Mouse (Mus musculus) T-helper 1 cell (primary cell): ENCODE results near the gene Hps4.
"Not testable (repeated sequence)": the region's sequence is repeated elsewhere in the genome, so short reads cannot be mapped to it uniquely, and the experiment has no call there.

ENCODE experiments used
- in situ Hi-C: fragments of 300-600 bp; cut with MboI, MseI; formaldehyde crosslinking; loops from one replicate; pipeline ENCODE4 v1.15.1; 2025; ENCODE audit warnings: high pct_unique_total_duplicates

Gene Hps4

DNA sequence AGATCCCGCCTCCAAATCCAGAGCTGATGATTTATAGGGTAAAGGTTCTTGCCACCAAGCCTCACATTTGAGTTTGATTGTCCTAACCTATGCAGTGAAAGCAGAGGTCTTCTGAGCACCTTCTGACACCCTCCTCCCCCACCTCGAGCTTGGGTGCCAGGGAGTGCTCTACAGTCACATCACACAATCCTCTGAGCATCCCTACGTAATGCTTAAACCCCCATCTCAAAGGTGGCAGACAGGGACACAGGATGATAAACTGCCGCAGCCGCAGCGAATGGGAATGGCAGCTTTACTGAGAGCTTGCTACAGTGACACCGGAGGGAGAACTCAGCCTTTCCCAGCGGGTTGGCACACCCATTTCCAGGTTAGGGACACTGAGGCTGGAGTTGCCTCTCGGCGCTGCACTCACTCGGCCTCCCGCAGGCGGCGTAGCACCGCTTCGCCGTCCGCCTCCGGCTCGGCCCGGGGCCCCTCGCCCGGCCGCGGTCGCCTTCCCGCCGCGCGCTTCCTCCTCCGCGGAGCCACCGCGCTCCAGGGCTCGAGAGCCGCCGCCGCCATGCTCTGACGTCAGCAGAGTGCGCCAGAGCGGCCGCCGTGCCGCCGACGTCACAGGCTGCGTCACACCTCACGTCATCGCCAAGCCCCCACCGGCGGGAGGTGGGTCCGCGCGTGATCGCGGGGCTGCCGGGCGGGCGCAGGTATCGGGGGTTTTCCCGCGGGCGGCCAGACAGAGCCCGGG, at the start of gene Hps4, which contains the start of gene Srrd:
Gene Hps4, plus strand, starts transcription at position 621 of the 742 bp plus-strand sequence.
Gene Srrd, minus strand, starts transcription at position 578 of the 742 bp plus-strand sequence.
- in situ Hi-C loops = loop anchor here (5.0 kb wide), 1 partner anchor 65 kb away; the partner anchor contains the start of gene Tpst2

DNA sequence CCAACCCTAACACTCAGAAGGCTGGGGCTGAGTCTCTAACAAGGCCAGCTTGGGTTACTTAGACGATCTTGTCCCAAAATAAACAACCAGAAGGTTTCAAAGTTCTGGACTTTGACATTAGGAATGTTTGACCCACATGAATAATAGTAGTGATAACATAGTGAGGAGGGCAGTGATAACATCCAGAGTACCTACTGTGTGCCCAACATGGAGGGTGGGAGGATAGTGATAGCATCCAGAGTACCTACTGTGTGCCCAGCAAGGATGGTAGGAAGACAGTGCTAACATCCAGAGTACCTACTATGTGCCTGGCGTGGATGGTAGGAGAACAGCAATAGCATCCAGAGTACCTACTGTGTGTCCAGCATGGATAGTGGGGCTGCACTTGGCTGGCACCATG, 49.1 kb upstream of the Hps4 start:
- in situ Hi-C loops = no loop called here

DNA sequence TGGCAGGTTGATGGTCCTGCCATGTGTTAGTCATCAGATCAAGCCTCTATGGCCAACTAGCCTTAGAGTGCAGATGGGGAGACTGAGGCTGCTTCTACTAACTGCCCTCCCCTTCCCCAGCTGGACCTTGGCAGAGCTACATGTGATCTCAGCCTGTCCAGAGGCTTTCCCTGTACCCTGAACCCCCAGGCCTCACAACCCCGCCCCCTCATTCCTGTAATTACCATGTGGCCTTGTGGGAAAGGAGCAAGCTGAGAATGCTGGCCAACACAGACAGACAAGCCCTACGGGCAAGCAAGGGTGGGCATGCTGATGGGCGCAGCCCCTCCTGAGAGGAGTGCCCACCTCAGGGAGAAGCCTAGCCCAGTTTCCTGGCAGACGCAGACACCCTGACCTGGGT, 48.2 kb upstream of the Hps4 start:
- in situ Hi-C loops = no loop called here

DNA sequence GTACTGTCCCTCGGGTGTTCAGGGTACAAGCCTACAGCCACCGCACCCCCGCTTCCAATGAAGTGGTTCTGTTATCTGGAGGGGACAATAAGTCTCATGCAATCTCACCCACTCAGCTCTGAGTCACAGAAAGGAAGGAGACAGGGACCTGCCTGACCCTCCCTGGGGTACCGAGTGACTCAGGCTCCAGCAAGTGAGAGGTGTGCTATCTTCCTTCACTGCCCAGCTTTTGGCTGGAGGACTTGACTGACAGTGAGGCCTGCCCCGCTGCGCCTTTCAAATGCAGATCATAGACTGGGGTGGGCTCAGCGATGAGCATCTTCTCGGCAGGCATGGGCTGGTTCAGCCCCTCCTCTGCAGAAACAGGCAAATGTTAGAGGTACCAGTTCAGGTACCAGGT, 47.7 kb upstream of the Hps4 start:
- in situ Hi-C loops = no loop called here

DNA sequence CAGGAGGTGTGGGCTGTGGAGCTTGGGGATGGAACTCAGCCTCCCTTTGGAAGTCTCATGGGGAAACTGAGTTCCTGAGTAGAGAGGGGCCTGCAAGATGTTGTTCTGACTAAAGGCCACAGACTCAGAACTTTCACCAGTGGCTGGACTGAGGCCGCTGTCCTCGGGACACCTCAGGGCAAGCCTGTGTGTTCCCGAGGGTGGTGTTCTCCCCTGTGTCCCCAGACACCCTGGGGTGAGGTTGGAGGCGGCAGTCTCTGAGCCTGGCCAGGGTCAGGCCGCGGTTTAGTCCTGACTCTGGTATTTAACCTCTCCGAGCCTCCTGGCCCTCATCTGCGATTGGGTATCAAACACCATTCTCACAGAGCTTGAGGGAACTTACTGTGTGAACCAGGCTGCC, 47.3 kb upstream of the Hps4 start:
- in situ Hi-C loops = no loop called here

DNA sequence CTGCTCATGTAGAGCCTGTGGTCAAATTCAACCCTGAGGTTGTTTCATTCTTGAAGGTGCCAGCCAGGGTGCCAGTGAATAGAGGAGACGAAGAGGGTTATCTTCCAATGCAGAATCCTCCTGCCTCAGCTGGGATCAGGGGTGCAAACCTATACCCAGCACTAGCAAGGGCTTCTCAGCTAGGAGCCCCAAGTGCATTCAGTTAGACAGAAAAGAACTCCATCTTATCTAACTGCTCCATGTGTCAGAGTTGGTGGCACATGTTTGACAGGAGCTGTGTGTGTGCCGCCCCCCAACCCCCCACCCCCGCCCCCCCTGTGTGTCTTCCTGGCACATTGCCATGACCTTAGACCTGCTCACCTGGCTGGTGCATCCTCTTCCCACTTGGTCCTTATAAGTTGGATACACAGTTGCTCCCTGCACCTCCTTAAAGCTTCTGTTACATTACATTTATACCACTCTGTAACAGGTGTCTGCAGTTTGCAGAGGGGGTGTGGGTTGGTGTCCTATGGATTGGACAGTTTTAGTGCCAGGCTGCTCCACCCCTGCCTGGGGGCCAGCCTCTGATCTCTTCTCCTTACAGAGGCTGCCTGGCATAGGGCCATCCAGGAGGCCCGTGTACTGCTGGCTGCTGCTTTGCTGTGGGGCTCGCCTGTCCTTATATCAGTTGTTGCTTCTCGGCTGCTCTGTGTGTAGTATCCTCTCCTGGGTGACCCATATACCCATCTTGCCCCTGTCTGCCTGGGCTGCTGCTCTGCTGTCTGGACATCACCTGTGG, 46.3 kb upstream of the Hps4 start:
- in situ Hi-C loops = no loop called here

DNA sequence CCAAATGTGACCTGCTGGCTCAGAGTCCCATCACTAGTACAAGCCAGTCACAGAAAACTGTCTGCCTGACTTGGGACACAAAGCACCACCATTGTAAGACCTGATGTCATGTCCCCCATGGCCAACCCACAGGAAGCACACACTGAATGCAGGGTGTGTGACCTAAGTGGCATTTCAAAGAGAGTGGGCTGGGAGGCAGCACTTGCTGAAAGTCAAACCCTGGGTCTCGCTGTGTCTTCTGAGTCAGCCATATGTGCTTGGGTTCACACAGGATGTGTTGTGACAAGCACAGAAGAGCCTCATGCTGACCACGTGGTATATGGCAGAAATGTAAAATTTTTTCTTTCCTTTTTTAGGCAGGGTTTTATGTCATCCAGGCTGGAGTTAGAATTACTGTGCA, 45.6 kb upstream of the Hps4 start:
- in situ Hi-C loops = no loop called here

DNA sequence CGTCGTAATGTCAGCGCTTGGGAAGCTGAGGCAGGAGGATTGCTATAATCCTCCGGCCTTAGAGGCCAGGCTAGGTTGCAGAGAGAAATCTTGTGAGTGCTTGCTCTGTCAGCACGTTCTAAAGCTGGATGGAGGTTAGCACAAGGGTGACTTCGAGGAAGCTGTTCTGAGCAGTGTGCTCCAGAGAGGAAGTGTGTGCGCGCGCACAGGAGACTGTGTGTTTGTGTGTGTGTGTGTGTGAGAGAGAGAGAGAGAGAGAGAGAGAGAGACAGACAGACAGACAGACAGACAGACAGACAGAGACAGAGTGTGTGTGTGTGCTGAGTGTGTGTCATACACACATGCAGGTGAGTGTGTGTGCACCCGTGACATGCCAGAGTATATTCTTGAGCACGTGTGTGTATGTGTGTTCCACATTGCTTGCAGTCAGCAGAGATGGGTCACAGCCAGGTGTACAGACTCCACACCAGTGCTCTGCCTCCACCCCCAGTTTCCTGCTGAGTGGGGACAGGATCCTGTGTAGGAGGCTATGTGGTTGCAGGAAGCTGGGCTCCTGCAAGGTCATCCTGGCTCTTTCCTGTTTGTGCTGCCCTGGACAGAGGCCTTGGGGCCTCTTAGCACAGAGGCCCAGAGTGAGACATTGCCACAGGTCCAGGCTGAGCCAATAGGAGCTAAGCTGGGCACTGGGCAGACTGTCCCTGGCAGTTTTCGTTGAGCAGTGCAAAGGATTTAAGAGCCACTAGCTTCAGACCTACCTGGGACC, 44.5 kb upstream of the Hps4 start:
- in situ Hi-C loops = no loop called here

DNA sequence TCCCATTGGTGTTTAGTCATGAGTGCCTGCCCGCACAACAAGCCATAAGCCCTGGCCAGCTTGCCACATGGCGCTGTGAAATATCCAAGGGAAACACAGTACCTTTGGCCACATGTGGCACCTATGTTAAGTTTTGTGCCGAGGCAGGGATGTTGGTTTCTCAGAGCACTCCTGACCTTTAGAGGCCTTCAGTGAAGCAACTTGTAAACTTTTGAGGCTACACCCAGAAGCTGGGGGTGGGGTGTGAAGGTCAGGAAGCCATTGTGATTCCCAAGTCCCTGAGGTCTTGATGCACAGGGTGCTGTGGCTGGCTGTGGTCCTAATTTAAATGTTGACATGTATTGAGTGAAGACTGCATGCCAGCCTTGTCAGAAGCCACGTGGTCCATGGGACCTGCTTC, 43.5 kb upstream of the Hps4 start:
- in situ Hi-C loops = no loop called here

DNA sequence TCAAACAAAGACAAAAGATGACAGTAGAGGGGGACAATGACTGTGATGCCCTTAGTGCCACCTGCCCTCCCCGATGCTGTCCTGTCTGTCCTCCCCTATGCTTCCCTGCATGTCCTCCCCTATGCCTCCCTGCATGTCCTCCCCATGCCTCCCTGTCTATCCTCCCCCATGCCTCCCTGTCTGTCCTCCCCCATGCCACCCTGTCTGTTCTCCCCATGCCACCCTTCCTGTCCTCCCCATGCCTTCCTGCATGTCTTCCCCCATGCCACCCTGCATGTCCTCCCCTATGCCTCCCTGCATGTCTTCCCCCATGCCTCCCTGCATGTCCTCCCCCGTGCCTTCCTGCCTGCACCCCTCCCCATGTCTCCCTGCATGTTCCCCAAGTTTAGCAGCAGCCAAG, 42.8 kb upstream of the Hps4 start:
- in situ Hi-C loops = no loop called here

DNA sequence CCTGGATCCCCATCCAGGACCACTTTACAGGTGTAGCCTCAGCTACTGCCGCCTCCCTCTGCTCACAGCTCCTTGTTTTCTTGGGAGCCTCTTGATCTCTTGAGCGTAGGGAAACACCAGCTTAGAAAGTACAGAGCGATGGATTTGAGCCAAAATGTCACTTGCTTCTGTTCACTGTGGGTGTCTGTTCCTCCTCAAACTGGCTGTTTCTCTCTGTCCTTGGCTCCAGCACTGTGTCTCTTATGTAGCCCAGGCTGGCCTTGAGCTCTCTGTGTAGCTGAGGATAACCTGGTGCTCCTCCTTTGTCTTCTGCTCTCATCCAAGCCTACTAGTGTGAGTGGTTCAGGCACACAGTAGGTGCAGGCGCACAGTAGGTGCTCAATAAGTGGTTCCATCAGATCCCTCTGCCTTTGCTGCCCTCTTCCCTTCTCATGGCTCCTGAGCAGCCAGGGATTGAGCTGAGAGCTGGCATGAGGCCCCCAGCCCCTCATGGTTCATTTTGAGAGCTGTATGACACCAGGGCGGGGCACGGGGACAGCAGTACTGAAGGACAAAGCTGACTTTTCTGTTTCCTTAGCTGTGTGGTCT, 42.1 kb upstream of the Hps4 start:
- in situ Hi-C loops = no loop called here

DNA sequence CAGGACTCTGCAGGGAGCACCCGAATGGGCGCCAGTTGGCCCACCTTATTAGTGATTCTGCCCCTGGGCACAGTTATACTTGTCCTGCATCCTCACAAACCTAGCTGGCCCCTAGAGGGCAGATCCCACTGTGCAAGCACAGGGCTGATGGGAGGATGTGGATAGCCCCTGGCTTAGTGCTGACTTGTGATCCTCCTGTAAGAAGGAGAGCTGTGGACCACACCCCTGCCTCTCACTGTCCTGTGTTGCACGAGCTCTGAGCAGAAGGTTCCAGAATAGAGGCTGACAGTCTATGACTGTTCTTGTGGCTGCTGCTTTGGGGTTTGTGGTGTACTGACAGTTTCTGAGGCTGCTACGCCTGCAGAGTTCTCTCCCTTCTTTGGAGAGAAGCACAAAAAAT, 41.2 kb upstream of the Hps4 start:
- in situ Hi-C loops = no loop called here

DNA sequence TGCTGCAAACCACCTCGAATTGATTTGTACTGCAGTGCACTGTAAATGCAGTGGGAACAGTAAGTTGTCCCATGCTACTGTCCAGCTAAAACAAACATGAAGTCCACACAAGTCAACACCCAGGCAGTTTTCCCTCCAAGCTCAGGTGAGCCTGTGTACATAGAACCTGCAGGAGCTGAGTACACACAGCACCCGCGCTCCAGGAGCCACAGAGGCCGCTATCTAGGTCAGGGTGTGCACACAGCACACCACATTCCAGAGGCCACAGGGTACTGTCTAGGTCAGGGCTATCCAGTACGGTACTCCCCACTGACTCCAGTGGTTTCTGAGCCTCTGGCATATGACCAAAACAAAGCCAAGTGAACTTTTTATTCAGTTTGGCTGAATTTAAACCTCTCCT, 40.6 kb upstream of the Hps4 start:
- in situ Hi-C loops = no loop called here

DNA sequence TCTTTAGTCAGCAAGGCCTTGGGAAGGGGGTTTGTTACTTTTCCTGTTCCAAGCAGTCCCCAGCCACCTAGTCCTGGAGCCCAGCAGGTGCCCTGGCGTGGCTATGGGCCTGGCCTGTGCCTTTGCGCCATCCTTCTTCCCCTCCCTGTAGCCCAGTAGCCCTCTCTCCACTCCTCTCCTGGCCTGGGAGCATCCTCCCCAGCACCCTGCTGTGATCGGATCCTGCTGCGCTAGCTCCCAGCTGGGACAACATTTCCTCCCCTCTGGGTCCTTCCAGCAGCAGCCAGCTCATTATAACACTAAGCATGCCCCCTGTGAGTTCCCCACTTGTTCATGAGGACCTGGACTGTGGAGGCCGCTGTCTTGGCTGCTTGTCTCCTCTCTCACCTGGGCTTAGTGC, 37.0 kb upstream of the Hps4 start:
- in situ Hi-C loops = no loop called here

DNA sequence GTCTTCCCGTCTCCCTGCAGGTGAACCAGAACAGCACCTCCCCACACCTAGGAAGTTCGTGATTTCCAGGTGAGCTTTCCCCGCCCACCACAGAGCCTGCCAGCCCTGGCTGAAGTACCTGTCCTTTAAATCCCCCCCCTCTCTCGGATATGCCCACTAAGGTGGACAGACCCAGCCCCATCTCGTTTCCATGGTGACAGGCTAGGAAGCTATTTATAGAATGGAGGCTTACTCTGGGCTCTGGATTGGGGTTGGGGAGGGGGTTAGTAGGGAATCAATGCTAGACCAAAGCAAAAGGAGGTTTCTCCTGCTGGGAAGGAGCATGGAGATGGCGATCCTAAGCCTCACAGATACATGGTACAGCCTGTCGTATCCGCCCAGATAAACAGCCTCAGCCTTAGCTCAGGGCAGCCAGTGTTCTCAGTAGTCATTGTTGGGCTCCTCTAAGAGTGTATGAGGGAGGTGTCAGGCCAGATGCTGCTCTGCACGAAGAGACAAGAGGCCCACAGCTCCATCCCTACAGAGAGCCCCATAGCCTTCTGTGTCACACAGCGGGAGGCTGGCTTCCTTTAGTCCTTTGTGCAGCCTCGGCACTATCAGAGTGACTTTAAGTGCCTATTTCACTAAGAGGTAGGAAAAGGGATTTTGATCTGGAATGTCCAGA, 29.5 kb upstream of the Hps4 start:
- in situ Hi-C loops = no loop called here

DNA sequence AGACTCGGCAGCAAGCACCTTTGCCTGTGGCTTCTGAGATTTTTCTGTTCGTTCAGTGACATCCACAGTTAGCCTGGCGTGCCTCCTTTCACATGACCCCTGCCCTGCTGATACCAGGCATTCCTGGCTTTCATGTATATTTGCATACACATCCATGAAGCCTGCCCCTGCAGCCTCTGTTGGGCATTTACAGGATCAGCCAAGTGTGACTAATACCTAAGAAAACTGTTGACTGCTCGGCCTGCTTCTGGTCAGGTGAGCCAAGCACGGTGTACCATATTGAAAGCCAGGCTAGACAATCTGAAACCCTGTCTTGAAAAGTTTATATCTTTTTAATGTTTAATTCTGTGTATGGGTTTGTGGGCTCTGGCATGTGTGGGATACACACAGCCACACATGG, 26.4 kb upstream of the Hps4 start:
- in situ Hi-C loops = no loop called here

DNA sequence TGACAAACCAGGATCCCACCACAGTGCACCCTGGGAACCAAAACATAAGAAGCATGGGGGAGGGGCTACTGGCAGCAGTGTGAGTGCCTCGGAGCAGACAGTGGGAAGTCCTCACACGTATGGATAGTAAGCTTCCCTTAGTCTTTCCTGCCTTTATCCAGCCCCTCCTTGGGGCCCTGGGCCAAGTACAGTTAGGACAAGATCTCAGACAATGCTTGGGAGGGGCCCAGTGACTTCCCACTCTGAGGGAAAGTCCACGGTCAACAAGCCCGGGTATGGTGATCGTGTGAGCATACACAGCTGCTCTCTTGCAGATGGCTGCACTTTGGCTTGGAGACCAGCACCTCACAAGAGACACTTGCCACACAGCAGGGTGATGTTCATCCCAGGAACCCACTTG, 25.6 kb upstream of the Hps4 start:
- in situ Hi-C loops = no loop called here

DNA sequence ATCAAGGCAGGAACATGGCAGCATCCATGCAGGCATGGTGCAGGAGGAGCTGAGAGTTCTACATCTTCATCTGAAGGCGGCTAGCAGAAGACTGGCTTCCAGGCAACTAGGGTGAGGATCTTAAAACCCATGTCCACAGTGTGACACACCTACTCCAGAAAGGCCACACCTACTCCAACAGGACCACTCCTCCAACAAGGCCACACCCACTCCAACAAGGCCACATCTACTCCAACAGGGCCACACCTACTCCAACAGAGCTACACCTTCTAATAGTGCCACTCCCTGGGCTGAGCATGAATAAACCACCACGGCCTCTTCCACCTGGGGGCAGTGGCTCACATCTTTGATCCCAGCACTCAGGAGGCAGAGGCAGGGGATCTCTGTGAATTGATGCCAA, 23.5 kb upstream of the Hps4 start:
- in situ Hi-C loops = not testable (repeated sequence)

DNA sequence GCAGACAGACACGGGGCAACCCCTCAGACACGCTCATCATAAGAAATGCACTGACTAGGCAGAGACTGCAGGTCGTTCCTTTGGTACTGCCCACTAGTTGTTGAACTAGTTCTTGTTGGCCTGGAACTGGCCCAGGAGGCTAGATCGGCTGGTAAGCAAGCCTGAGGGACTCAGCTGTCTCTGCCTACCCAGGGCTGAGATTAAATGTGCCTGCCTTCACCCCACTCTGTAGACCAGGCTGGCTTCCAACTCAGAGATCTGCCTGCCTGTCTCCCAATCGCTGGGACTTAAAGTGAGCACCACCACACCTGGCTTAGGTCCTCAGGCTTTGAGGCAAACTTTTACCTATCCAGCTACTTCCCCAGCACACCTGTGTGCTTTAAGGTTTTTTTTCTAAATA, 22.5 kb upstream of the Hps4 start:
- in situ Hi-C loops = loop anchor here (10.0 kb wide), 1 partner anchor 1056 kb away; no protein-coding TSS in a partner anchor

DNA sequence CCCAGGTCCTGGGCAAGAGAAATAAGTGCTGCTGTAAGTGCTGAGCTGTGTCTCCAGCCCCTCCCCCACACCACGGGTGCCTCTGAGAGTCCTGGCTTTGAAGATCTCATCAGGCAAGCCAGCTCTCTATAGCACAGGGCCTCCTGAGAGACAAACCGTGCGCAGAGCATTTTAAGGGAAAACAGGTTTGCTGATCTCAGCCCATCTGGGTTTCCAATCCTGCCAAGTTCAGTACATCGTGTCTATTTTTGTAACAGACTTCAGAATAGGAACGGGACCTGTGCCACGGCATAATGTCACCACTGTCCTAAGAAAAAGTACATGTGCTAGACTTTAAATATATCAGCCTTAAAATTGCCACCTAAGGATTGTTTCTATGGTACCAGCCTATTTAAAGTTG, 21.9 kb upstream of the Hps4 start:
- in situ Hi-C loops = loop anchor here (10.0 kb wide), 1 partner anchor 1056 kb away; no protein-coding TSS in a partner anchor

DNA sequence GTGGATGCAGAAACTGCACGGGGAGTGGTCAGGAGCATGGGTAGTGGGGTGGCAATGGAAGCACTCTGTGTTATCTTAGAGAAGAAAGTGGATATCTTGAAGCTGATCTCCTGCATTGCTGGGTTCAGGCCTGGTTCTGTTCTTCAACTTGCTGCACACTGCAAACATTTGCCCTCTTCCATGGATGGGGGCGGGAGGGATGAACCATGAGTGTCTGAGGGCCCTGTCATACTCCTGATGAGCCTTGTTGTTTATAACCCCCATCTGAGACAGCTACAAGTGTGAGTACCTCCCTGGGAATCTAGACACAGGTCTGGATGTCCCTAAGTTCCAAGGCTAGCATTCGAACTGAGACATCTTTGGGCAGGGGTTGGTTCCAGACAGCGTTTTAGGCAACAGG, 21.5 kb upstream of the Hps4 start:
- in situ Hi-C loops = loop anchor here (10.0 kb wide), 1 partner anchor 1057 kb away; no protein-coding TSS in a partner anchor
